Mouse (Mus musculus) liver, postnatal 0 days (tissue): ENCODE data around the gene Il1b.

Experiments
- CTCF ChIP-seq: sonication (generic); IDR thresholded peaks from 2 replicates; pipeline ENCODE4 v1.5.1; 2016; ENCODE audit warnings: antibody characterized with exemption, low read depth
- EP300 ChIP-seq: IDR thresholded peaks from 2 replicates; pipeline ENCODE4 v1.6.1; 2016; ENCODE audit warnings: antibody characterized with exemption, low read depth, mild to moderate bottlenecking

- TF ChIP-seq CTCF (no peak), EP300 (no peak)
Observed at GRCm38 (mm10) chr2:129407596-129407995, 36.7 kb upstream of the Il1b start.
